Mouse (Mus musculus) CD4-positive, CD25-positive, alpha-beta regulatory T cell, adult 2 months (primary cell): ENCODE measurements around the gene Cd300a.

Experiments used
- DNase-seq: peaks from one replicate; pipeline ENCODE4 v3.0.0-alpha.2; 2012; ENCODE audit warnings: low read depth, low spot score

The Cd300a gene

GRCm38 (mm10) chr11:114866486-114867360 is 23.1 kb upstream of the Cd300a start:
- DNase-seq, result no peak

GRCm38 (mm10) chr11:114867361-114868235 is 22.2 kb upstream of the Cd300a start:
- no peak for DNase-seq

GRCm38 (mm10) chr11:114868280-114868679 is 21.6 kb upstream of the Cd300a start:
- DNase-seq, result no peak

GRCm38 (mm10) chr11:114869787-114870186 is 20.1 kb upstream of the Cd300a start:
- DNase-seq, result no peak

- no peak for DNase-seq
These were observed 18.3 kb upstream of the Cd300a start for GRCm38 (mm10) chr11:114871540-114871939.

GRCm38 (mm10) chr11:114873022-114873817 is 16.6 kb upstream of the Cd300a start:
- peak; percentile 73 for DNase-seq

- no peak for DNase-seq
These were observed 15.4 kb upstream of the Cd300a start for GRCm38 (mm10) chr11:114874226-114875145.

GRCm38 (mm10) chr11:114875301-114875801 is 14.5 kb upstream of the Cd300a start:
- DNase-seq, result no peak

GRCm38 (mm10) chr11:114876176-114876575 is 13.7 kb upstream of the Cd300a start:
- peak; percentile 75 for DNase-seq

- DNase-seq, result no peak
These were observed 13.2 kb upstream of the Cd300a start for GRCm38 (mm10) chr11:114876621-114877020.

GRCm38 (mm10) chr11:114877145-114877544 is 12.7 kb upstream of the Cd300a start:
- DNase-seq, result peak; percentile 77

- no peak for DNase-seq
These were observed 10.2 kb upstream of the Cd300a start for GRCm38 (mm10) chr11:114879666-114880065.

GRCm38 (mm10) chr11:114880185-114880584 is 9.7 kb upstream of the Cd300a start:
- DNase-seq, result no peak

- peak; percentile 70 for DNase-seq
These were observed 9.3 kb upstream of the Cd300a start for GRCm38 (mm10) chr11:114880589-114880988.

- DNase-seq, result peak; percentile 47
These were observed 6.5 kb upstream of the Cd300a start for GRCm38 (mm10) chr11:114883251-114883789.

- no peak for DNase-seq
These were observed 5.3 kb upstream of the Cd300a start for GRCm38 (mm10) chr11:114884380-114885100.

GRCm38 (mm10) chr11:114890542-114890941 is 701 bp downstream of the Cd300a start:
- no peak for DNase-seq

GRCm38 (mm10) chr11:114896085-114896484 is 6.2 kb downstream of the Cd300a start:
- no peak for DNase-seq

- no peak for DNase-seq
These were observed 8.2 kb downstream of the Cd300a start for GRCm38 (mm10) chr11:114898026-114898425.
